Mouse (Mus musculus): Measurements from ENCODE around the gene Irgm1. TPM values are rescaled to one million over a fixed set of nuclear protein-coding genes. Genes with fewer than 3 reads are reported as not detected.
A peak's percentile ranks its signal among the peaks of the same experiment; 100 is the strongest.
"Not testable (repeated sequence)": the region's sequence is repeated elsewhere in the genome, so short reads cannot be mapped to it uniquely, and the experiment has no call there.

Gene Irgm1
- 78.9 and 82.9 TPM in 2 replicates for total RNA-seq (2017)

DNA sequence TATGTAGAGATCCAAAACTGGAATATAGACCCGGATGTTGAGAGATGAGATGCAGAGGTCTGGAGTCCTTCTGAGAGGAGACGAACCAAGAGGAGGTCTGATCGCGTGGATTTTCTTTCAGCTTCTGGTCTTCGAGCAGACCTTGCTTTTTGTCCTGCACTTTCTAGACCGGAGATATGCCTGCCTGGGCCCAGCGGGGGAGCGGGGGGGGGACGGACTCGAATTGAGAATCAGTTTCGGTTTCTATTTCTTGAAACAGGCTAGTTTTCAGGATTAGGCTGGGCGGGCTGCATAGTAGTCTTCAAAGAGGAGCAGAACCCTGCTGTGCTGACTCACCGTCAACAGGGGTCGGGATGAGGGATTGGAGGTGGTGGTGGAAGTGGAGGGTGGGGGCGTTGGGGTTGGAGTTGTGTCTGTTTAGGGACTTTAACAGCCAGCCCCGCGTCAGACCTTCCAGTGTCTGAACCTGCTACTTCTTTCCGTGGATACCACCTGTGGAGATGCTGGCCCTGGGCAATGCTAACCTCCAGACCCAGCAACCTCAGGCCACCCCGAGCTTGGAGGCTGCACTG lies at the start of gene Irgm1:
TSS of gene Irgm1 (minus strand) at position 483 of the 572 bp plus-strand sequence.
- ATAC-seq (ENCODE audit: extremely low read depth, insufficient number of reproducible peaks, low FRiP score, poor library complexity, severe bottlenecking) = peak; percentile 61

DNA sequence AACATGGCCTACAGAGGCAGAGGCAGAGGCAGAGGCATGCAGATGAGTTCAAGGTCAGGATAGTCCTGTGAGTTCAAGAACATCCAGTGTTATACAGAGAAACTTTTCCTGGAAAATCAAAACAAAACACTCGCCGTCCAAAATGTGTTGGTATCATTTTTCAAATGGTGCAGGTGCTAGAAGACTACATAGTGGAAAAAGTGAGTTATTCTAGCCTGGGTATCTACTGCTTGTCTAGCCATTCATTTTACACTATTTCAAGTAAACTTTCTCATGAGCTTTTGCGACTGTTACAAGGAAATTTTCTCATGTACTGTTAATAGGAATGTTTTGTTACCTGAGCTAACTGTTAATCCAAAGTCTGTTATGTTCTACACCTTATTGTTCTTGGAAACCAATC lies 46.9 kb upstream of the Irgm1 start:
- ATAC-seq (ENCODE audit: extremely low read depth, insufficient number of reproducible peaks, low FRiP score, poor library complexity, severe bottlenecking) = no peak

DNA sequence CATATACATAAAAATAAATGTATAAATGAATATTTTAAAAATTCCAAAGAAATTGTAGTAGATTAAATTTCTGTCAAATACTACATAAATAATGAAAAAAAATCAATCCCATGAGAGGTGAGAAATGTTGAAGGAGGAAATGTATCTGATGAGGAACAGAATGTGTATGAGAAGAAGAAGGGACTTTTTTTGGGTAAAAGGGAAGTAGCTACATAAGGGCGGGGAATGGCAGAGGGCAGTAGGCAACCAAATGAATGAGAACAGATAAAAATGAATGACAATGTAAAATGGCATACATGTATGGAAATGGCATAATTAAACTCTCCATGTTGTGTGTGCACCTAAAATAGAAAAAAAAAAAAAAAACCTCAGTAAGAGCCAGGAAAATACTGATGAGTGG lies 42.1 kb upstream of the Irgm1 start:
- peak; percentile 58; the same call in 1 of the 2 replicates for ATAC-seq (ENCODE audit: extremely low read depth, insufficient number of reproducible peaks, low FRiP score, poor library complexity, severe bottlenecking)

DNA sequence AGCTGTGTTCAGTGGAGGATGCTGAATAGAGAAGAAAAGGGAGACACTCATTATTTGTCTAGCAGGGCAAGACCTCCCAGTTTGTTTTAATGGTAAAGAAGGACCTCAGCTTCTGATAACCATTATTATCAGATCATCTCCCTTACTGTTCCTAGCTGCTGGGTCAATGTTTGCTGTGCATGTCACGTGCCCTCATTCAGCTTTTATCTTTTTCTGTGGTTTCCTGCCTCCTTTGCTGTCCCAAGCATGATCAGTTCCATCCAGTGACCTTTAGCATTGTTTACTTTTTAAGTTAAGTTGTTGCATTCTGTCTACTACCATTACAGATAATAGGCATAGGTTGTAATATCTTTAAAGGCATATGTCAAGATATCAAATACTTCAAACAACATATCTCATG lies 37.0 kb upstream of the Irgm1 start:
- ATAC-seq (ENCODE audit: extremely low read depth, insufficient number of reproducible peaks, low FRiP score, poor library complexity, severe bottlenecking) = no peak

DNA sequence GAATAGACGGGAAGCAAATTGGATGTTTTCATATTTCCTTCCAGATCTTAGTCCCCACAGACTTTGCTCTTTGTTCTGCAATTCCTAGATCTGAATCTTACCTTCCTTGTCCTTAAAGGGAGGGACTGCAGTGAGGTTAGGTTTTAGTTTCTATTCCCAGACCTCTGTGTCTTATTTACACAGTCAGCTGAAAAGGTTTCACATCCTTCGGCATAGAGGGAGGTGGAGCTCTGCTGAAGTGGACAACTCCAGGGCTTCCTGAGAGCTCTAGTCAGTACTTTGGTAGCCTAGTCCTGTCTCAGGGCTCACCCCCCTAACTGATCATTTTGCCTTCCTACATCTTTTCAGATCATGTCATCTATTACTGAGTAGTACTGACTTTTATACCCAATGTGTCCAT lies 30.5 kb upstream of the Irgm1 start, which contains the start of gene Gm5431:
TSS of gene Gm5431 (minus strand) at position 194 of the 400 bp plus-strand sequence.
- peak; percentile 17; the same call in 1 of the 2 replicates for ATAC-seq (ENCODE audit: extremely low read depth, insufficient number of reproducible peaks, low FRiP score, poor library complexity, severe bottlenecking)

DNA sequence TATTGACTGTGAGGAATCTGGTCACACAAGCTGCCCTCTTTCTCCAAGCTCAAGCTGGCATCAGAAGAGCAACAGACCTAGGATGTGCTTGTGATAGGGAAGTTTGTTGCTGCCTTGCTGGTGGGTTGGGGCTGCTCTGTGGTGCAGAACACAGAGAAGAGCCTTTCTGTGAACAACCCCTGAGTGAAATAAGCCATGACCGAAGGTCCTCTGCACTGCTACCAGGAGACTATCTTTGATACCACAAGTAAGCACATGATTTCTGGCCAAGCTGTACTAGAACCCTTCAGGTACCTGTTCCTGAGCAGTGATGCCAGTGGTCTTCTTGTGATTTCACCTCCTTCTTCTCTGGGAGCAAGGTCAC lies 30.1 kb upstream of the Irgm1 start:
- peak; percentile 43 for ATAC-seq (ENCODE audit: extremely low read depth, insufficient number of reproducible peaks, low FRiP score, poor library complexity, severe bottlenecking)

DNA sequence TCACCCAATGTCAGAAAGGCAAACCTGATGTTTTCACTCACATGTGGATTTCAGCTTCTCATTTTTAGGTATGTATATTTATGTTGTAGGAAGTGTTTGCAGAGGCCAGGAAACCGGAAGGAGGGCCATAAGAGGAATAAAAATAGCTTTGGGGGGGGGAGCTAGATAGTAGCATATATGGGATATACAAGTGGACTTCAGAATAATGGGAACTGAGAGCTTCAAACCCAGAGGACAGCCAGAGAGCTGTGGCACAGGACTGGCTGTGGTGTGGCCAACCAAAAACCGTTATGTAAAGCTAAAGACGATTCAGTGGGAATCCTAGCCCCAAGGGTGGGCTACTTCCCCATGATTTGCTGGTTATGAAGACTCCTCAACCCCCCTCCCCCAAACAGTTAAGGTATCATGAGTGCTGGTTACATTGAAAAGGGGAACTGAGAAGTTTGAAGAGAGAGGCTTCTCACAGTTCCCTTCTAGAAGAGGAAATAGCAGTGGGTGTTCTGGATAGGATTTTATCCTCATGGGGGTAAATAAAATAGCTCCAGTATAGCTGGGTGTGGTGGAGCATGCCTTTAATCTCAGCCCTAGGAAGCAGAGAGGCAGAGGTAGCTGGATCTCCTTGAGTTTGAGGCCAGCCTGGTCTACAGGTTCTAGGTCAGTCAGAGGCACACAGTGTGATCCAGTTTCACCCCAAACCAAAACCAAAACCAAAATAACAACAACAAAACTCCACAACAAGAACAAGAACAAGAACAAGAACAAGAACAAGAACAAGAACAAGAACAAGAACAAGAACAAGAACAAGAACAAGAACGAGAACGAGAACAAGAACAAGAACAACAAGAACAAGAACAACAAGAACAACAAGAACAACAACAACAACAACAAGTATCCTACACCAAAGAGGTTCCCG lies 29.4 kb upstream of the Irgm1 start:
- ATAC-seq (ENCODE audit: extremely low read depth, insufficient number of reproducible peaks, low FRiP score, poor library complexity, severe bottlenecking) = peak; percentile 87

DNA sequence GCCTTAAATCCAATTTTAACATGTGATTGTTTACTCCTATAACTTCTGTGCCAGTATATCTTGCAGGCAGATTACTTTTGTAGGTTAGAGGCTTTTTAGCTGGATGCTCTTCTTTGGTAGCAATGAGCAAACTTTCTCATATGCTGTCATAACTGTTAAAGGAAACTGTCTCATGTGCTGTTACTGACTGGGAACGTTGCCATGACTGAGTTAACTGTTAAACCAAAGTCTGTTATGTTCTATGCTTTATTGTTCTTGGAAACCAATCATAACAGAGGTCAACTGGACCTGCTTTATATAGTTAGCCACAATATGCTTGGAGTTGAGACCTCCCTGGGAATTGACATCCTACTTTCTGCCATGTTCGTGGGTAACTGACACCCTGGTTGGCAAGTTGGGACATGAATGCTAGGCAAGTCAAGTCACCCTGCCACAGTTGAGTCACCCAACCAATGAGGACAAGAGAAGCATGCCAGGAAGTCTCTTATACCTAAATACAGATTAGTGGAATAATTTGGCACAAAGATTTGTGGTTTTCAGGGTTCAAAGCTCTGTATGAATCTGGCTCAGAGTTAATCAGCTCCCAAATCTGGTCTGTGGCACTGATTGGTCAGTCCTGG lies 27.4 kb upstream of the Irgm1 start:
- no peak for ATAC-seq (ENCODE audit: extremely low read depth, insufficient number of reproducible peaks, low FRiP score, poor library complexity, severe bottlenecking)

DNA sequence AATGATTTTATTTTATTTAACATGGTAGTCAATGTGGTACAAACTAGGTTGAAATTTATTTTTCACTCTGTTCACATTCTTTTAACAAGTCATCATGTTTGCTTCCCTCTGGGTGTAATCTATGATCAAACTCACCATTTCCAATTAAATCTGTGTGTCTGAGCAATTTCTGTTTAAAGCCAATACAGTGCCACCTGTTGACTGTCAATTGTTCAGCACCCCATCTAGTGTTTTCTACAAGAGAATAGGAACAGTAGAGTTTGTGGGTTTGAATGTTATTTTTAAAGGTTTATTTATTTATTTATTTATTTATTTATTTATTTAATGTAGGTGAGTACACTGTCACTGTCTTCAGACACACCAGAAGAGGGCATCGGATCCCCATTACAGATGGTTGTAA lies 5.2 kb upstream of the Irgm1 start:
- ATAC-seq (ENCODE audit: extremely low read depth, insufficient number of reproducible peaks, low FRiP score, poor library complexity, severe bottlenecking) = no peak

DNA sequence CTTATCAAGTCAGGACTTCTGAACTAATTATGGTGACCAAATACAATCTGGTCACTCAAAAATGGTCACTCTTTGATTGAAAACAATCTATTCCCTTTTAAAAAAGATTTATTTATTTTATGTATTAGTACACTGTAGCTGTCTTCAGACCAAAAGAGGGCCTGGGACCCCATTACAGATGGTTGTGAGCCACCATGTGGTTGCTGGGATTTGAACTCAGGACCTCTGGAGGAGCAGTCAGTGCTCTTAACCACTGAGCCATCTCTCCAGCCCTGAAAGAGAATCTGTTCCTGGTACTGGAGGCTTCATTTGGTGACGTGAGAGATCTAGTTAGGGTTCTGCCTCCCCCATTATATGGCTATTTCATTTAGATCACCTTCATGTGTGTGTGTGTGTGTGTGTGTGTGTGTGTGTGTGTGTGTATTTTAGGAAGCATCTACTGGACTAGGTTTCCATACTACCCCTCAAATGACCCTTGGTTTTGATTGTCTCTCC lies 3.9 kb upstream of the Irgm1 start:
- ATAC-seq (ENCODE audit: extremely low read depth, insufficient number of reproducible peaks, low FRiP score, poor library complexity, severe bottlenecking) = not testable (repeated sequence)

DNA sequence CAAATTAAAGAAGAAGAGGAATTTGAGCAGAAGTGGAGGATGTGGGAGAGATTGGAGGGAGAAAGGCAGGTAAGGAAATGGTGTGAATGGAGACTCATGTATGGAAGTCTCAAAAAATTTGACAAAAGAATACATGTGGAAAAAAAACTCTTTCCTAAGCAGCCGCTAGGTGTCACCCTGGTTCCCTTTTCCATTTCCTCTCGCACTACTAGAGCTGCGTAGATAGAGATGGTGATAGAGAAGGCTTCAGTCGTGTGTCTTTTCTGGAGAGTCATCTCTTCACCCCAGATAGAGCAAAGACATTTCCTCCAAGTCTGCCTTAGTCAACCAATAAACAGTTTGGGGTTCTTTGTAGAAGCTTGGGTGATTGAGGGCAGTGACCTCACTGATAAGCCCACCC lies 3.0 kb upstream of the Irgm1 start:
- peak; percentile 71 for ATAC-seq (ENCODE audit: extremely low read depth, insufficient number of reproducible peaks, low FRiP score, poor library complexity, severe bottlenecking)

DNA sequence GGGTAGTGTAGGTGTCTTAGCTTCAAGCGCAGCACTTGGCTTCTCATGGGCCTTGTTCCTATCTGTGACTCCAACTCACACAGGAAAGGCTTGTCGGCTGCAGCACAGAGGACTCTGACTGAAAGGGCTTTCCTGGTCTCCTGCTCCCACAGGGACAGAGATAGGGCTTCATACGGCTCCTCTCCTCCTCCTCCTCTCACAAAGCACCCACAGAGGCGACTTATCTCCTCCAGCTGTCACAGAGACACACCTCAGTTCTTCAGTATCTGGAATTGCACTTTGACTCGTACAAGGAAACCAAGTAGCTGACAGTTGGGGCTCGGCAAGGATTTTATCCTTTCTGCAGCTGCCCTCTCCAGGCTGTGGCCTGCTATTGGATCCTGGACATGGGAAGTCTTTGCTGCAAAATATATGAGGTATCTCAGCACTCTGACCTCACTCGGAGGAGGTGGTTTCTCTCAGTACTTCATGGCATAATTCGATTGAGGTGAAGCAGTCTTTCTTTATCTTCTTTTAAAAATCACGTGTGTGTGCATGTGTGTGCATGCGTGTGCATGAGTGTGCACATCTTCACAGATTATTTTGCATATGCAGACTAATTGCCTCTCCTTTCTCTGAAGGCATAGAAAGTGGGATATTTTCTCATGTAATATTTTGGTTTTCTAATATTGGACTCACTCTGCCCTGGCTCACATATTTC lies 2.3 kb upstream of the Irgm1 start:
- ATAC-seq (ENCODE audit: extremely low read depth, insufficient number of reproducible peaks, low FRiP score, poor library complexity, severe bottlenecking) = no peak

DNA sequence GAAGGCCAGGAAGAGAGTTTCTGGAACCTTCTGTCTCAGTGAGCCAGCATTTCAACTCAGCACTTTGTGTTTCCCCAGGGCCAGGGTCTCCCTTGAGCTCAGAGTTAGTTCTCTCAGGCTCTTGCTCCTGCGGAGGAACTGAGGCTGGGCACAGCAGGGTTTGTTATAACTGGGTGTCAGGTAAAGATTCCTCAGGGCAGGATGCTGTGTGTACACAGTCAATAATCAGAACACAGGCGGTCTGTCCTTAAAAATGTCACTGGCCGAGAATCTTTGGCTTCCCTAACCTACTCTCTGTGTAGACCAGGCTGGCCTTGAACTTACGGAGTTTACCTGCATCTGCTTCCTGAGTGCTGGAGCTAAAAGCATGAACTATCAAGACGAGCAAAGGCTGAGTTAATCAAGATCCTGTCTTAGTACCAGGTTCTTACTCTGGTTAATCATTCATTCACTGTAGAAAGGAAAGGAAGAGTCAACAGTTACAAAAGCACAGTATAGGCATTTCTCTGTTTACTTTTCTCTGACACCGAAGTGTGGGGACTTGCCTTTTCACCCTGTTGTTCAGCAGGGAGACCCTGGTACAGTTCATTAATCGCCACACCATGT lies 1.3 kb upstream of the Irgm1 start:
- no peak for ATAC-seq (ENCODE audit: extremely low read depth, insufficient number of reproducible peaks, low FRiP score, poor library complexity, severe bottlenecking)

DNA sequence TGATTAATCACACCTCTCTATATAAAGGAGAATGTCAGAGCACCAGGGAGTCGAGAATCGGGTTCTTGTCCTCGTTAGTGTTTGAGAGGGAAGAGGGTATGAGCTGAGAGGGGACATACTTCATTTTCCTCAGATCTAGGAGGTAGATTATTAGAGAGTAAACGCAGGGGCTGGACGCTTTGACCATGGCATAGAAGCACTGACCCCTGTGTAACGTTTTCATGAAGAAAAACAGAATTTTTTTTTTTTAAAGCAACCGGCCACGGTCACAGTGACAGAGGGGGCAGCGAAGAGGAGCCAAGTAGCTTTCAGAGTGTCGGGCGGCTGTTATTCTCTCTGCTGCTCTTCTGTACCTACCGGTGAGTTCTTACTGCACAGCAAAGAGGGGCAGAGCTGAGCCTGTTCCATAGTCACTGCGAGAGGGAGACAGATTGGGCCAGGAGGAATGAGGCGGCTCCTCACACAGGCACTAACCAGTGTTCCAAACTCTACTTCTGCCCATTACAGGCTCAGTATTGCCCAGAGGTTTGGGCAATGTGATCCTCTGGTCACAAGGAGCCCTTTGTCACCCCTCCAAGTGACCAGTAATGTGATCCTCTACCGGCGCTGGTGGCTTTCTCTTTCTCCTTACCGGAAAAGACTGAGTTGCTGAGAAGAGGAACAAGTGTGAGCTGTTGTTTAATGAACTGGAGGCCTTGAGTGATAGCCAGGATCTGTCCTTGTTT lies 496 bp upstream of the Irgm1 start:
- peak; percentile 17; the same call in 1 of the 2 replicates for ATAC-seq (ENCODE audit: extremely low read depth, insufficient number of reproducible peaks, low FRiP score, poor library complexity, severe bottlenecking)

DNA sequence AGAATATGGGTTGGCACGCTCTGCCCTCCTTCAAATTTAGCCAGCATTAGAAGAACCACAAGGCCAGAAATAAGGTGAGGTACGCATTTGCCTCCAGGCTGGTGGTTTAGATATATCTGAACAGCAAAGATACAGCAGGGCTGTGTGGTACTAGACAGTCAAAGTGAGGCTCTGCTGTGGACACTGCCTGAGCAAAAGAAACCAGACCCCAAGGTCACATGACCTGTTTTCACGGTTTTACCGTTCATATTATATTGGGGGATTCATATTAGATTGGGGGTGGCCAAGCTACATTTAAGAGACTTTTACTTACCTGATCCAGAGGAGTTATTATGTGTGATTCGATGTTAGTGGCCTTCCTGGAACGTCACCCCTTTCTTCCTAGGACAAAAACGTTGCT lies 702 bp downstream of the Irgm1 start:
- ATAC-seq (ENCODE audit: extremely low read depth, insufficient number of reproducible peaks, low FRiP score, poor library complexity, severe bottlenecking) = no peak

DNA sequence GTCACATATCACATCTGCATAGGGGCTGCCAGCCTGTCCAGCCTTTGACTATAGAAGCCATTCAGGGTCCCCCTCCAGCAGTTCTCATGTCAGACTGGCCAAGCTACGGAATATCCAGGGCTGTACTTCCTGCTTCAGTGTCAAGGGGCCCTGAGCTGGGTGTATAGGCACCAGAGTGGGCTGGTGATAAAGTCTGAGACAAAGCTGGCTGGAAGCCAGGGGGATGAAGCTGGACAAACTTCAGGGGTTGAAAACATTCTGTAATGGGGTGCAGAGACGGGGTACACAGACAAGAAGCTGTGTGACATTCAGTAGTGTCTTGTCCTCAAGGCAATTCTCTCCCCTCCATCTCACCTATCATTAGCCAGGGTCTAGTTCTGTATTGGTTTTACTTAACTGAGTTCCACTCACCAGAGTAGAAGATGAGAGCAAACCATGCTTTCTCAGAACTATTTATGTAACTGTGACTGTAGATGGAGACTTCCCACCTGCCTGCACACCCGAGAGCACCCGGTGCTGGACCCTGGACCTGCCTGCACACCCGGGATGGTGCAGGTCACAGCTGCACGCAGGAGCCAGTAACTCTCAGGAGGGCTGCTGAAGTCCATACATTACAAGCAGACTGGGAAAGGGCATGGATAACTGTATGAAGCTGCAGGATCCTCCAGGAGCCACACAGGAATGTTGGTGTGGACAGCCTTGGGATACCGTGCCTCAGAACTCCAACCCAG lies 1.9 kb downstream of the Irgm1 start:
- ATAC-seq (ENCODE audit: extremely low read depth, insufficient number of reproducible peaks, low FRiP score, poor library complexity, severe bottlenecking) = no peak

DNA sequence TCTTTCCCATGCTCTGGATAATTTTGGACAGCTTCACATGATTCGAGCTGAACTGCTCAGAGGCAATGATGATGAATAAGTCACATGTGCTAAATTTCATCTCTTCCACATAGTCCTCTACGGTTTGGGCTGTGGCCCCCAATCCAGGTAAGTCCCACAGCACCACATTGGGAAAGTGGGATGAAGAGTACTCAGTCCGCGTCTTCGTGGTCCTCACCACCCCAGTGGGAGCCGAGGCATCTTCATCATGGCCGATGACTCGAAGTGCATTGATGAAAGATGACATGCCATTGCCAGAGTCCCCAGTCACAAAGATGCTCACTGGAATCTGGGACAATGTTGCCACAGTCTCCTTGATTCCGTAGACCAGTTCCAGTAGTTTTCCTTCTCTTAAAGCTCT lies 5.0 kb downstream of the Irgm1 start:
- no peak for ATAC-seq (ENCODE audit: extremely low read depth, insufficient number of reproducible peaks, low FRiP score, poor library complexity, severe bottlenecking)

DNA sequence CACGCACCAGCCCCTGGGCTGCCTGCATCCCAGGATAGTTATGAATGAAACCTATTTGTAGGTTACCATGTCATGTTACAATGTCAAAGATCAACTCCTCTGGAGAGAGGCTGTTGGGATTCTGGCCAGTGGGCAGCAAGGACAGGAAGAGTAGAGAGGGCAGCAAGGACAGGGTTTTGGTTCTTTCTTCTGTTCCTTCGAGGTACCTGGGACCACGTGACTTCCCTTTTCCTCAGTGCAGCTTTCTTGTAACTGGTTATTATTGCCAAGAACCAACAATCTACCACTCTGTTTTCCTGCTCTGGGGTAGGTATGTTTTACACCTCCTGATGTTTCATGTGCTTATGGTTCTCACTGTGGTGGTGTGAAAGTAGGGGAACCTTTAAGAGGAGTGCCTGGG lies 7.7 kb downstream of the Irgm1 start:
- no peak for ATAC-seq (ENCODE audit: extremely low read depth, insufficient number of reproducible peaks, low FRiP score, poor library complexity, severe bottlenecking)
